Mouse (Mus musculus) thymus, postnatal 36 days (tissue): ENCODE measurements around the gene Gm10188.

Experiments used
- DNase-seq, 2 experiments: peaks; one replicate each; pipeline ENCODE4 v3.0.0; 2022; ENCODE audit warnings: mixed read lengths in 2 of 2

The Gm10188 gene

DNA sequence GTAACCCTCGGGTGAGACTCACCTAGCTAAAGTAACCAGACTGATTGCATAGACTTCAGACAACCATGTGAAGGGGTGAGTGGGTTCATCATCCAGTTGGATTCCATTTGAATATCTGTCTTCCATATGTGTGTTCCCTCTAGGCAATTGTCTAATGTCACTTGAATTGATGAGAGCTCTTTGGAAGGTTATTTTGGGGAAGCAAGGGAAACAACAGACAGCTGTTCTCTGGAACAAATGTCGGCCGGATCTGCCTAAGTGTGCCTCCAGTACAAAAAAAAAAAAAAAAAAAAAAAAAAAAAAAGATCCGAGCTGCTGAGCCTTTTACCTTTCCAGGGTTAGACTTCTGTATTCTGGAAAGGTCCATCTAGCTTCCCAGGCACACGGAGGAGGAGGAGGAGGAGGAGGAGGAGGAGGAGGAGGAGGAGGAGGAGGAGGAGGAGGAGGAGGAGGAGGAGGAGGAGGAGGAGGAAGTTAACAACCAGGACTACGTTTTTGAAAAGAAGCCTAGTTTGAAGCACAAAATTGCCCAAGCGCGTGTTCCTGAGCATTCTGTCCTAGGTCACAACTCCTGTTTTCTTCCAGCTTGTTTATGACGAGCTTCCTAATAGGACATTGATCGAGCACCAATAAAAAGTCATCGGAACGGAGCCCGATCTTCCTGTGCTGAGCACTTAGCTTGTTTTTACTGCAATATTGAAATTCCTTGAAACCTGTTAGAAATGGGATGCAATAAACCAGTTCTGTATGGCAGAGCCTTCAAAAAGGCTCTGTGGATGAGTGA is 3.1 kb downstream of the Gm10188 start:
- no peak for DNase-seq

DNA sequence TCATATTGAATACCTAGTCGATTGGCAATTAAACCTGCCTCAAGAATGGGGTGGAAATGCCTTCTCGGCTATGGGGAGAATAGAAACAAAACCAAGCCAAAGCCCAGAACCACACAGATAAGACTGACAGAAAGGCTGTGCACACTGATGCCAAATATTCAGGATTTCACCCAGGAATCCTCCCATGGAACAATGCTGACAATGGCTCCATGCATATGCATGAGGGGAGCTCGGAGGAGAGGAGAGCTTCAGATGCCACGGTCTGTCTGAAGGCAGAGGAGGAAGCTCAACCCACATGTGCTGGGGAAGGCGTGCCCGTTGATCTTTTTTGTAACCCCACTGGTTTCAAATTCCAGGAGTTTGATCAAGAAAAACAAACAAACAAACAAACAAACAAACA is 7.4 kb downstream of the Gm10188 start:
- no peak for DNase-seq

GRCm38 (mm10) chr1:132221627-132222026 is 7.9 kb downstream of the Gm10188 start:
- no peak for DNase-seq

- no peak for DNase-seq
Measured at GRCm38 (mm10) chr1:132216276-132216675, 13.3 kb downstream of the Gm10188 start.

DNA sequence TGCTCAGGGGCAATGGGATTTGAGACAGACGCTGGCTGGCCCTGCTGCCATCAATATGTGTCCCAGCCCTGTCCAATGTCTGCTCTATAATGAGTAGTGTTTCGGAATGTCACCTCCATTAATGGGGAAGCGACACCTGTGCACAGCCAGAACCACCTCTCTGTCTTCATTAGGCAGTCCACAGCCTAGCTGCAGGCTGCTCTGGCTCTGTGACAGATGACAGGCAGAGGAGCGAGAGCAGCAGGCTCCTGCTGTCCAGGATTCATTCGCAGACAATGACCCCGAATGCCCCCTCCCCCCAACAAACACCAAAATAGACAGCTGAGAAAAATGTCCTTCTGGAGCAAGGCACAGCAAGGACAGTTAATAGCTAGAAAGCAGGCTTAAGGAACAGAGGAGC is 16.5 kb downstream of the Gm10188 start:
- DNase-seq = no peak

DNA sequence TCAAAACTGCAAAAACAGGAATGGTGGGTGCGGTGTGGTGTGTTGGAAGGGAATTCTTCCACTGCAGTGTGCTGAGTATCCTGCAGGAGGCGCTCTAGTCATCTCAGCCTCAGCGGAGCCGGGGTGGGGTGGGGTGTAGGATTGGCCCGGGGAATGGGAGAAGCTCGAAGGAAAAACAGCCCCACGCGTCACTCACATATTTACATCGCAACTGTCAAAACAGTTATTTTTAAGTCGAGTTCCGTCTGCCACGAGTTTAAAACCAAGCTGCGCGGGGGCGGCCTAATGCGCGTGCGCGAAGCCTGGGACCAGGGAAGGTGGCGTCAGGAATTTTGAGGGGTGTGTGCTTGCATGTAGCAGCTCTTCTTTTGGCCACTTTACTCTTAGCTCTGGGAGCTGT is 17.3 kb downstream of the Gm10188 start:
- peak; percentile 11 to 15 for DNase-seq

- DNase-seq = no peak
Measured at GRCm38 (mm10) chr1:132211672-132212071, 17.9 kb downstream of the Gm10188 start.

DNA sequence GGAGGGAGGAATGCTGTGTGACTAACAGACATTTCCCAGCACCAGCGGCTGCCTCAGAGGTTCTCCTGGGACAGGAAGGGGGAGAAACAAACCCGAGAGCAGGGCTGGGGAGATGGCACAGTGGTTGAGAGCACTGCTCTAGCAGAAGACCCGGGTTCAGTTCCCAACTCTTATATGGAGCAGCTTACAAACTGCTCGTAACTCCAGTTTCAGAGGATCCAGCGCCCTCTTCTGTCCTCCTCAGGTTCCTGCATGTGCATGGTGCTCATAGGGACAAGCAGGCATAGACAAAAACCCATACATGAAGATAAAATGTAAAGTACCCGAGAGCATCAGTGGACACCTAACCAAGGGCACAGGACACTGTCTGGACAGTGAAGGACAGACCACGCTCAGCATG is 18.6 kb downstream of the Gm10188 start:
- DNase-seq = peak in 1 of 2 experiments; percentile 19

- no peak for DNase-seq
Measured at GRCm38 (mm10) chr1:132209400-132209799, 20.2 kb downstream of the Gm10188 start.

GRCm38 (mm10) chr1:132208154-132208553 is 21.4 kb downstream of the Gm10188 start:
- DNase-seq = no peak

DNA sequence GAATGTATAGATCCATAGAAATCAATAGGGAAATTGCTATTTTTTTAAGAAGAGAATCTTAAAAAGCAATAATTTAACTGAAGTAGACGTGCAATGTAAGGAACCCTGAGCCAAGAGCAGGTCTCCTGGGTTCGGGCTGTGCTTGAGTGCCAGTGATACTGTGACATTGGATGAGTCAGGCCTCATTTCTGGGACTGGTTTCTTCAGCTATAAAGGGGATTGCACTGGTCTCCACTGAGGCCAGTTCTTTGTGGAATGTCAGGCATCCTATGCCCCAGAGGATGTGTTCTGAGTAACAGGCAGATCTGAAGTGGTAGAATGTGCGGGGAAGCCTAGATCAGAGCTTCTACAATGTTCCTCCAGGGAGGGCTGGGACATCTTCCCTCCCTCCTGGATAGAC is 22.7 kb downstream of the Gm10188 start:
- no peak for DNase-seq

- DNase-seq = no peak
Measured at GRCm38 (mm10) chr1:132205958-132206357, 23.6 kb downstream of the Gm10188 start.

DNA sequence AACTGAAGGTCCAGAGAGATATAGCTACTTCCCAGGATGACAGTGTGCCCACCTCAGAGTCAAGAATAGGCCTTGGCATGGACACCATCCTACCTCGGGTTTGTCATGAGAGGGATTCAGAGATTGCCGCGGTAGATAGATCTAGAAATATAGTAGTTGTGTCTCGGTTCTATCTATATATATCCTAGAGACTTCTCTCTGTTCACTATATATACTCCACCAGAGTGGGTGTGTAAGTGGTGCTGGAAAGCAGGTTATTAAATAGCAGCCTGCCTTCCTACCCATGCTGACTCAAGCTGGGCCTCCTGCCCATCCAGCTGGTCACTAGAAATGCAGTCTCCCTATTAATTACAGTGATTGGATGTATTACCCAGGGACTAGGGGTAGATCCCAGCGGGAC is 26.8 kb downstream of the Gm10188 start:
- no peak for DNase-seq

DNA sequence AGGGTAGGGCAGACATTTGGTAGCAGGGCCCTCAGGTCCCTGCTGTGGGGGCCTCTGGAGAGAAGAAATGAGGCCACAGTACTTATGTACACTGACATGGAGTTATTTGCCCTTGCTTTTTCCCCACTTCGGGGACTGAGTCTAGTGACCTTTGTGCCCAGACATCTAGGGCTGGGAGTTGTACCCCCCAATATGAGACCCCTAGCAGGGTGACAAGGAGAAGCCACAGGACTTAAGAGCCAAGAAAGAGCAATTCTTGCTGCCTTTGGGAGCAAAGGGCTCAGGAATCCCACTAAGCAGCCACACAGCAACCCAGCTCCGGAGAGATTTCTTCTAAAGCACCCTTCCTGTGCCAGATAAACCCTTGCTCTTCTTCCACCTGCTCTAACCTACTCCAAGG is 27.6 kb downstream of the Gm10188 start:
- DNase-seq = no peak

GRCm38 (mm10) chr1:132201511-132201860 is 28.1 kb downstream of the Gm10188 start:
- DNase-seq = no peak

DNA sequence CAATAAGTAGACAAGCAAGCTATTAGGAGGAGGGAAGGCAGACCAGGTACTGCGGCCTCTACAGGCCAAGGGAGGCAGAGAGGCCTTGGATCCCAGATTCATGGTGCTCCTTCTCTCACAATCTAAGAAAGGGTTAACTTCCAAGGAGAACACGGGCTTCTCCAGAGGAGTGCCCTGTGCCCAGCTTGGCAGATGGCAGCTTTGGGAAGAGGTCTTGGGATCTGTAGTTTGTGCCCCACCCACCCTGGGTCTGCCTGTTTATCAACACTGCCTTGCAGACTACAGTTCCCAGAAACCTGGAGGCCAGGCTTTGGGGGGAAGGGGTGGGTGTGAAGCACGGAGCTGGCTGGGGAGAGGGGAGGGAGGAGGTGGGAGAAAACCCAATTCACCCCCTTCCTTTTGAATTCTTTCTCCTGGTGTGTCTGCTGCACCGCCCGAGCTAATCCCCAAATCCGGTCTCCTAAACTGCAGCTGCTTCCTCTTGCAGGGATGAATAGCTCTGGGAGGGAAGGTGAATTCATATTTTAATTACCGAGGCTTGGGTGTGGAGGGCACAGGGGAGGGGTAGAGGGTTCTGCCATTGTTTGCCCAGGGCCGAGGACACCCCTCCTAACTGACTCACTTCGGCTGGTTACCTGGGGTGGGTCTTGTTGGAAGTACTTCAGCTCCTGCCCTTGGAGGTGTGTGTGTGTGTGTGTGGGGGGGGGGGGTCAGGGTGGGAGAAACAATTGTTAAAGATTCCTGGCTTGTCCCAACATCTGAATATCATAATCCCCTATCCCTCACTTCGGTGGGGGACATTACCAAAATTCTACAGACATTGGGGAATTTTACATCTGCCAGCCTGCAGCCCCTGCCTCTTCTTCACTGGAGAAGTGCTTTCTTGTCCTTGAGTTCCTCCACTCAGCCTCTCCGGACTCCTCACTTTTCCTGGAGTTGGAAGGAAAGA is 28.7 kb downstream of the Gm10188 start:
- no peak for DNase-seq

- no peak for DNase-seq
Measured at GRCm38 (mm10) chr1:132199934-132200333, 29.6 kb downstream of the Gm10188 start.

DNA sequence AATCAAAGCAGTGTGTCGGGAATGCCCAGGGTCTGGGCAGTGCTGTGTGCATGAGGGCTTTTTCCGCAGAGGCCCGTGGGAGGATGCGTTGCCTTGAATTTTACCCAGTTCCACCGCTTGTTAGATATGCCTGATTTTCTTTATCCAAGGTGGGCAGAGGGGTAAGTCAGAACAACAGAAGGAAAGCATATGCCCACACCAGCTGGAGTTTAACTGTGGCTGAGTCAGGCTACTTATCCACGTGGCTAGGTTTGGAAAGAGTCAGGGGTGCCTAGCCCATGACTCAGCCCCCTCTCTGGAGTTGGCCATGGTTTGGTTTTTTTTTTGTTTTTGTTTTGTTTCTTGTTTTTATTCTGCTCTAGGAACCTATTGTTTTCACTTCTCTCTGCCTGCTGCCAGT is 30.3 kb downstream of the Gm10188 start:
- DNase-seq = no peak

DNA sequence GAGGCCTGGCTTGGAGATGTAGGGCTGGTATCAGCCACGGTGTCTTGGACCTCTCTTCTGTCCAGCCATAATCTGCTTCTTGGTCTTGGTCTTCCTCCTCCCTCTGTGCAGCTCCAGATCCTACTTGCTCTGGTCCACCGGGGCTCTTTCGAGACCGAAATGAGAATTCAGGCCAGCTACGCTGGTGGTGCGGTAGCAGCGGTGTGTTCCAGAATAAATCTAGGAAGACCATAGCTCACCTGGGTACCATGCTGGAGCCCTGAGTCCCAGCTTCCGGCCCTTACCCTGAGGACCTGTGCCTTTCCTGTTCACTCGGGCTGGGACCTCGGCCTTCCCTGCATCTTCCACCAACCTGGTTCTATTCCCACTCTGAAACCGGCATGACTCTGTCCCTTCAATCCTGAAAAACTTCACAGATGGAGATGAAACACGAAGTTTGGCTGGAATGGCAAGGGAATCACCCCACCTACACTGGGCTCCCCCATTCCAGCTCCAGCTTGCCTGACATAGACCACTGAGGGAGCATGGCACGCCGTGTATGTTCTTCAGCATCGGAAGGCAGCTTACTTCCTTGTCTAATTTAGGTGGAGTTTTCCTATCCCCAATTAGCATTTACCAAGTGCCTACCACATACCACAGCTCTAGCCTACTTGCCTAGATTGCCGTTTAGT is 31.0 kb downstream of the Gm10188 start:
- DNase-seq = no peak

- DNase-seq = no peak
Measured at GRCm38 (mm10) chr1:132197666-132198065, 31.9 kb downstream of the Gm10188 start.

DNA sequence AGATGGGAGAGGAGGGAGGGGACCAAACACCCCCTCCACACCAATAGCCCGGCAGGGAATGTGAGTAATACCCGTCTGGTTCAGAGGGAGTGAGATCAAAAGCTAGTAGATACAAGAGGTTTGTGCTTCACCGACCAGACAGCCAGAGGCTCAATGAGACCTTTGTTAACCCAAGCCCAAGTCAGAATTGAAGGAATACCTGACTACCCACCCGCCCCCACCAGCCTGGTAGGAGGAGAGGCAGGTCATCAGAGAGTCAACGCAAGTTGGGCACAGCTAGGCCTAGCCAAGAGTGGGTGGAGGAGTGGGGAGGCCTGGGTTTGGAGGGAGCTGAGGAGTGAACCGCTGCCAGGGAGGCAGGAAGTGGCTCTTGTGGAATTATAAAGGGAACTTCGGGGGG is 33.2 kb downstream of the Gm10188 start:
- DNase-seq = no peak

GRCm38 (mm10) chr1:132195681-132196080 is 33.9 kb downstream of the Gm10188 start:
- DNase-seq = no peak

- no peak for DNase-seq
Measured at GRCm38 (mm10) chr1:132195100-132195499, 34.5 kb downstream of the Gm10188 start.
